Mouse (Mus musculus) stomach, embryonic 15.5 days (tissue): ENCODE measurements around the gene Kctd12b. TPM values are rescaled to one million over a fixed set of nuclear protein-coding genes. Genes with fewer than 3 reads are reported as not detected.
"Not testable (repeated sequence)": the region's sequence is repeated elsewhere in the genome, so short reads cannot be mapped to it uniquely, and the experiment has no call there.

Source experiments
- ATAC-seq: fragments of 200-750 bp; cut with Nextera tagmentation; 2 replicates; pipeline ENCODE4 v1.8.0; 2017; ENCODE audit warnings: low read depth, moderate number of reproducible peaks, moderate TSS enrichment; ENCODE audit not compliant: insufficient read depth, low FRiP score
- H3K27ac ChIP-seq: fragments of 300-500 bp; sonication (generic); 2 replicates; pipeline ENCODE4 v1.5.1; 2015; ENCODE audit warnings: mild to moderate bottlenecking, inconsistent platforms
- H3K27me3 ChIP-seq: fragments of 300-500 bp; sonication (generic); replicated peaks from 2 replicates; pipeline ENCODE4 v1.6.1; 2015; ENCODE audit warnings: inconsistent platforms
- H3K36me3 ChIP-seq: fragments of 300-500 bp; sonication (generic); 2 replicates; pipeline ENCODE4 v1.6.1; 2015; ENCODE audit warnings: inconsistent platforms
- H3K4me1 ChIP-seq: fragments of 300-500 bp; sonication (generic); 2 replicates; pipeline ENCODE4 v1.6.1; 2015; ENCODE audit warnings: inconsistent platforms
- H3K4me2 ChIP-seq: fragments of 300-500 bp; sonication (generic); 2 replicates; pipeline ENCODE4 v1.6.1; 2015; ENCODE audit warnings: mild to moderate bottlenecking, inconsistent platforms
- H3K4me3 ChIP-seq: fragments of 300-500 bp; sonication (generic); replicated peaks from 2 replicates; pipeline ENCODE4 v1.5.1; 2015; ENCODE audit warnings: inconsistent platforms
- H3K9ac ChIP-seq: fragments of 300-500 bp; sonication (generic); 2 replicates; pipeline ENCODE4 v1.6.1; 2015; ENCODE audit warnings: inconsistent platforms
- H3K9me3 ChIP-seq: fragments of 300-500 bp; sonication (generic); 2 replicates; pipeline ENCODE4 v1.6.1; 2016; ENCODE audit warnings: inconsistent platforms
- WGBS: fragments of 180-500 bp; shearing (Covaris S2); methylation state at CpG from one replicate; pipeline ENCODE4 v1.1.7; 2015; 5-methylcytosine and 5-hydroxymethylcytosine counted together
- polyA plus RNA-seq: library from polyadenylated mRNA; unstranded; fragments of >200 nt; fragmentation: Nextera tagmentation; extraction: Ambion mirVana; gene quantifications from 2 replicates; pipeline ENCODE4 v1.2.1, GENCODE M21; 2015

Gene Kctd12b
- 5.2 and 5.4 TPM in 2 replicates for polyA plus RNA-seq

GRCm38 (mm10) chrX:153695782-153696395, at the start of gene Kctd12b:
Gene Kctd12b, minus strand, starts transcription at chrX:153696391.
- WGBS: 23% methylated on average over 11 of the region's 11 CpGs
- Histone ChIP-seq H3K4me2 (peak within 1 kb of the TSS; percentile 41), H3K27ac (peak within 1 kb of the TSS; percentile 67; the same call in 1 of the 2 replicates), H3K4me3 (peak within 1 kb of the TSS; percentile 38), H3K36me3 (no peaks in the 10 kb centered on the region), H3K9ac (no peak within 1 kb of the TSS), H3K9me3 (no peaks in the 10 kb centered on the region), H3K27me3 (no peaks in the 10 kb centered on the region), H3K4me1 (no peaks in the 10 kb centered on the region)
- no peak; the same call in 1 of the 2 replicates for ATAC-seq

- WGBS: 84% methylated on average over 3 of the region's 3 CpGs
- no peaks in the 10 kb centered on the region for H3K9me3 ChIP-seq
- ATAC-seq: no peak
- no peak overlapping the region for H3K4me3 ChIP-seq
- no peaks in the 10 kb centered on the region for H3K36me3 ChIP-seq
- no peak overlapping the region for H3K4me2 ChIP-seq
- H3K9ac ChIP-seq: no peak overlapping the region
- H3K27ac ChIP-seq: no peak overlapping the region
- no peaks in the 10 kb centered on the region for H3K4me1 ChIP-seq
- H3K27me3 ChIP-seq: no peaks in the 10 kb centered on the region
These were observed 46.3 kb upstream of the Kctd12b start for GRCm38 (mm10) chrX:153742493-153742892.

GRCm38 (mm10) chrX:153735697-153736096, 39.5 kb upstream of the Kctd12b start:
- Histone ChIP-seq H3K4me3 (no peak overlapping the region), H3K9ac (no peak overlapping the region), H3K36me3 (no peaks in the 10 kb centered on the region), H3K4me1 (no peaks in the 10 kb centered on the region), H3K9me3 (no peaks in the 10 kb centered on the region), H3K27me3 (no peaks in the 10 kb centered on the region), H3K27ac (no peak overlapping the region), H3K4me2 (no peak overlapping the region)
- WGBS: 67% methylated on average over 4 of the region's 4 CpGs
- ATAC-seq: no peak

- Histone ChIP-seq H3K4me1 (no peaks in the 10 kb centered on the region), H3K36me3 (no peaks in the 10 kb centered on the region), H3K27me3 (no peaks in the 10 kb centered on the region), H3K4me2 (peak overlapping the region; percentile 46), H3K27ac (0 out of 2 replicates have a peak overlapping the region, but pooled peaks have one; percentile 16), H3K9ac (no peak overlapping the region), H3K4me3 (peak overlapping the region; percentile 32), H3K9me3 (no peaks in the 10 kb centered on the region)
- 42% methylated on average over 3 of the region's 3 CpGs for WGBS
- no peak for ATAC-seq
These were observed 28.2 kb upstream of the Kctd12b start for GRCm38 (mm10) chrX:153724400-153724799.

GRCm38 (mm10) chrX:153723110-153723916, 27.1 kb upstream of the Kctd12b start, which contains the start of gene Nbdy:
Gene Nbdy, plus strand, starts transcription at chrX:153723590.
- Histone ChIP-seq H3K9ac (peak within 1 kb of the TSS; percentile 58), H3K36me3 (no peaks in the 10 kb centered on the region), H3K27me3 (no peaks in the 10 kb centered on the region), H3K4me2 (peak within 1 kb of the TSS; percentile 50), H3K27ac (peak within 1 kb of the TSS; percentile 79; the same call in 1 of the 2 replicates), H3K9me3 (no peaks in the 10 kb centered on the region), H3K4me3 (peak within 1 kb of the TSS; percentile 52), H3K4me1 (no peaks in the 10 kb centered on the region)
- 13% methylated on average over 32 of the region's 32 CpGs for WGBS
- ATAC-seq: peak; percentile 90

- H3K27ac ChIP-seq: no peak overlapping the region
- no peak for ATAC-seq
- H3K4me1 ChIP-seq: no peaks in the 10 kb centered on the region
- no peaks in the 10 kb centered on the region for H3K9me3 ChIP-seq
- H3K9ac ChIP-seq: no peak overlapping the region
- no peaks in the 10 kb centered on the region for H3K36me3 ChIP-seq
- no peak overlapping the region for H3K4me3 ChIP-seq
- H3K4me2 ChIP-seq: no peak overlapping the region
- 37% methylated on average over 4 of the region's 4 CpGs for WGBS
- no peaks in the 10 kb centered on the region for H3K27me3 ChIP-seq
These were observed 23.4 kb upstream of the Kctd12b start for GRCm38 (mm10) chrX:153719602-153720001.

- Histone ChIP-seq H3K9ac (no peak overlapping the region), H3K27ac (no peak overlapping the region), H3K4me3 (no peak overlapping the region), H3K4me2 (no peak overlapping the region), H3K9me3 (no peaks in the 10 kb centered on the region), H3K4me1 (no peaks in the 10 kb centered on the region), H3K27me3 (no peaks in the 10 kb centered on the region), H3K36me3 (no peaks in the 10 kb centered on the region)
- WGBS: 79% methylated on average over 2 of the region's 2 CpGs
- ATAC-seq: no peak
These were observed 20.5 kb upstream of the Kctd12b start for GRCm38 (mm10) chrX:153716716-153717115.

- H3K27me3 ChIP-seq: no peaks in the 10 kb centered on the region
- 27% methylated on average over 4 of the region's 4 CpGs for WGBS
- H3K4me2 ChIP-seq: no peak overlapping the region
- no peak overlapping the region for H3K27ac ChIP-seq
- no peak for ATAC-seq
- H3K9ac ChIP-seq: no peak overlapping the region
- no peaks in the 10 kb centered on the region for H3K4me1 ChIP-seq
- H3K9me3 ChIP-seq: no peaks in the 10 kb centered on the region
- H3K36me3 ChIP-seq: no peaks in the 10 kb centered on the region
- H3K4me3 ChIP-seq: no peak overlapping the region
These were observed 11.5 kb upstream of the Kctd12b start for GRCm38 (mm10) chrX:153707735-153708134.

- H3K4me3 ChIP-seq: no peak overlapping the region
- H3K4me1 ChIP-seq: no peaks in the 10 kb centered on the region
- no peak overlapping the region for H3K9ac ChIP-seq
- no peak for ATAC-seq
- 74% methylated on average over 3 of the region's 3 CpGs for WGBS
- H3K4me2 ChIP-seq: no peak overlapping the region
- H3K27ac ChIP-seq: no peak overlapping the region
- H3K27me3 ChIP-seq: no peaks in the 10 kb centered on the region
- H3K36me3 ChIP-seq: no peaks in the 10 kb centered on the region
- H3K9me3 ChIP-seq: no peaks in the 10 kb centered on the region
These were observed 4.3 kb upstream of the Kctd12b start for GRCm38 (mm10) chrX:153700463-153700862.

GRCm38 (mm10) chrX:153668233-153668632, 28.0 kb downstream of the Kctd12b start:
- not testable (repeated sequence) for H3K36me3 ChIP-seq
- 75% methylated on average over 2 of the region's 2 CpGs for WGBS

GRCm38 (mm10) chrX:153664903-153665302, 31.3 kb downstream of the Kctd12b start:
- Histone ChIP-seq H3K4me2 (no peak overlapping the region), H3K36me3 (no peaks in the 10 kb centered on the region), H3K9me3 (no peaks in the 10 kb centered on the region), H3K4me1 (no peaks in the 10 kb centered on the region), H3K4me3 (no peak overlapping the region), H3K27ac (no peak overlapping the region), H3K27me3 (no peaks in the 10 kb centered on the region), H3K9ac (no peak overlapping the region)
- 0 out of 2 replicates have a peak, but pooled peaks have one; percentile 35 for ATAC-seq
- 63% methylated on average over 3 of the region's 3 CpGs for WGBS

More at GRCm38 (mm10) chrX:153668233-153668632, 28.0 kb downstream of the Kctd12b start:
- ATAC-seq, H3K4me2 ChIP-seq, H3K4me3 ChIP-seq, H3K27me3 ChIP-seq, H3K9ac ChIP-seq, H3K27ac ChIP-seq, H3K9me3 ChIP-seq, H3K4me1 ChIP-seq: not testable (repeated sequence)

- H3K4me1 ChIP-seq: no peaks in the 10 kb centered on the region
- H3K4me2 ChIP-seq: no peak overlapping the region
- 55% methylated on average over 3 of the region's 3 CpGs for whole genome bisulfite sequencing
- no peak overlapping the region for H3K9ac ChIP-seq
- no peak overlapping the region for H3K4me3 ChIP-seq
- no peaks in the 10 kb centered on the region for H3K27me3 ChIP-seq
- no peaks in the 10 kb centered on the region for H3K9me3 ChIP-seq
- no peak overlapping the region for H3K27ac ChIP-seq
- no peak for ATAC-seq
- H3K36me3 ChIP-seq: no peaks in the 10 kb centered on the region
These were observed 39.2 kb downstream of the Kctd12b start for GRCm38 (mm10) chrX:153656949-153657348.
